Mouse (Mus musculus) intestine, embryonic 15.5 days (tissue): ENCODE measurements around the gene Parp6. TPM values are rescaled to one million over a fixed set of nuclear protein-coding genes. Genes with fewer than 3 reads are reported as not detected.

Experiments
- ATAC-seq: fragments of 200-750 bp; cut with Nextera tagmentation; 2 replicates; pipeline ENCODE4 v1.8.0; 2017; ENCODE audit warnings: moderate TSS enrichment, moderate library complexity
- H3K27ac ChIP-seq: fragments of 300-500 bp; sonication (generic); 2 replicates; pipeline ENCODE4 v1.5.1; 2015; ENCODE audit warnings: mild to moderate bottlenecking, inconsistent platforms
- H3K27me3 ChIP-seq: fragments of 300-500 bp; sonication (generic); replicated peaks from 2 replicates; pipeline ENCODE4 v1.6.1; 2015; ENCODE audit warnings: inconsistent platforms
- H3K36me3 ChIP-seq: fragments of 300-500 bp; sonication (generic); 2 replicates; pipeline ENCODE4 v1.6.1; 2015; ENCODE audit warnings: inconsistent platforms
- H3K4me1 ChIP-seq: fragments of 300-500 bp; sonication (generic); replicated peaks from 2 replicates; pipeline ENCODE4 v1.6.1; 2015; ENCODE audit warnings: inconsistent platforms
- H3K4me2 ChIP-seq: fragments of 300-500 bp; sonication (generic); replicated peaks from 2 replicates; pipeline ENCODE4 v1.6.1; 2015; ENCODE audit warnings: mild to moderate bottlenecking, inconsistent platforms
- H3K4me3 ChIP-seq: fragments of 300-500 bp; sonication (generic); replicated peaks from 2 replicates; pipeline ENCODE4 v1.5.1; 2015; ENCODE audit warnings: inconsistent platforms
- H3K9ac ChIP-seq: fragments of 300-500 bp; sonication (generic); 2 replicates; pipeline ENCODE4 v1.6.1; 2015; ENCODE audit warnings: inconsistent platforms
- H3K9me3 ChIP-seq: fragments of 300-500 bp; sonication (generic); 2 replicates; pipeline ENCODE4 v1.6.1; 2016; ENCODE audit warnings: inconsistent platforms
- WGBS: fragments of 180-500 bp; shearing (Covaris S2); methylation state at CpG from one replicate; pipeline ENCODE4 v1.1.7; 2015; 5-methylcytosine and 5-hydroxymethylcytosine counted together
- polyA plus RNA-seq: library from polyadenylated mRNA; unstranded; fragments of >200 nt; fragmentation: Nextera tagmentation; extraction: Ambion mirVana; gene quantifications from 2 replicates; pipeline ENCODE4 v1.2.1, GENCODE M21; 2015

Parp6 gene
- 23.3 and 23.9 TPM in 2 replicates for polyA plus RNA-seq

DNA sequence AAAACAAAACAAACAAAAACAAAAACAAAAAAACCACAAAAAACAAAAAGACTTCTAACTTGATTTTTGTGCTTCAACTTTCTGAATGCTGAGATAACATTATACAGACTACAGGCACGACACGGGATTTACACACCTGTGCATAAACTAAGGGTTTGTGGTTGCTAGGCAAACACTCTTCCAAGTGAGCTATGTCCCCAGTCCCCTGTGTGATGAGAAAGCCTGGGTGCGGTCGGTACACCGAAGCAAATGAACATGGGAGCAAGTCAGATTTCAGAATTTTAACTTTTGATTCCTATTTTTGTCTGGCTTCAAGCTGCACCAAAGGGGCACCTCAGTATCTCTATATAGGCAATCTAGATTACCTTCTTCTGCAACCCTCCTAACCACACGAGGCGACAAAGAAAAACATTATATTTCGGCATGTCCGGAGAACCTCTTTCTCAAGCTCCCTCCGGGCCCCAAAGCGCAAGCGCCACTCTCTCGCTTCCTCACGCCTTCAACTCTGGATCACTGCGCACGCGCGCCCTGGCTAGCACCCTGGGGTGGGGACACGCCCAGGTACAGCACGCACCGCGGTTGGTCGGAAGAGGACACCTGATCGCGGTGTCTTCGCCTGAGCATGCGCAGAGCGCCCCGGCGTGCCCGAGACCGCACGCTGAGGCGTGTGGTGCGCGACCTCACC is at the start of gene Parp6:
Gene Parp6, plus strand, starts transcription at position 663 of the 685 bp plus-strand sequence.
- H3K9me3 ChIP-seq: no peaks in the 10 kb centered on the region
- WGBS: under 1% methylated on average over 36 of the region's 36 CpGs
- peak within 1 kb of the TSS; percentile 93 for H3K27ac ChIP-seq
- no peaks in the 10 kb centered on the region for H3K27me3 ChIP-seq
- peak within 1 kb of the TSS; percentile 87 for H3K9ac ChIP-seq
- peak within 1 kb of the TSS; percentile 70 for H3K4me2 ChIP-seq
- no peaks in the 10 kb centered on the region for H3K36me3 ChIP-seq
- ATAC-seq: peak; percentile 100
- 0 out of 2 replicates have a peak, but pooled peaks cover 4% of the 10 kb centered on the region for H3K4me1 ChIP-seq
- peak within 1 kb of the TSS; percentile 92 for H3K4me3 ChIP-seq

GRCm38 (mm10) chr9:59571852-59572251 is 45.2 kb upstream of the Parp6 start:
- 86% methylated on average over 2 of the region's 2 CpGs for WGBS
- Histone ChIP-seq H3K9me3 (no peaks in the 10 kb centered on the region), H3K27ac (no peak overlapping the region), H3K4me2 (no peak overlapping the region), H3K36me3 (no peaks in the 10 kb centered on the region), H3K4me1 (no peaks in the 10 kb centered on the region), H3K9ac (no peak overlapping the region), H3K27me3 (no peaks in the 10 kb centered on the region; the same call in 1 of the 2 replicates), H3K4me3 (no peak overlapping the region)
- no peak for ATAC-seq

DNA sequence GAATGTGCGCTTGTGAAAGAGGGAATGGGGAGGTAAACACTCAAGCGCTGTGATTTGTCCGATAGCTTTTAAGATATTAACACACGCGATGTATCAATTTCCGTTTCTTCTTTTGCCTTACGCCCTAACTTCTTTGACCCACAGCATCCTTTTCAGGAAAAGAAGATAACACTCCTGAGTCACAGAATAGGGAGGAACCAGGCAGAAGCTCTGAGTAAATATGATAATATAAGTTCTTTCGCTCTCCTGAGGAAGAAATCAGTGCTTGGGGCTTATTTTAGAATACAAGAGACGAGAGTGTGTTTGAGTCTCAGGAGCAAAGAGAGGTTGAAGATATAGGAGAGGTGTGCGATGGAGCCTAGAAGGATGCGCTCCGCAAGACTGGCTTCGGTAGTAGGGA is 39.7 kb upstream of the Parp6 start:
- H3K4me2 ChIP-seq: peak overlapping the region; percentile 75
- no peak overlapping the region for H3K27ac ChIP-seq
- no peaks in the 10 kb centered on the region for H3K36me3 ChIP-seq
- ATAC-seq: no peak
- peaks cover 4% of the 10 kb centered on the region; the same call in 1 of the 2 replicates for H3K27me3 ChIP-seq
- H3K9me3 ChIP-seq: no peaks in the 10 kb centered on the region
- 12% methylated on average over 13 of the region's 13 CpGs for WGBS
- peak overlapping the region; percentile 44 for H3K4me3 ChIP-seq
- H3K9ac ChIP-seq: no peak overlapping the region
- H3K4me1 ChIP-seq: peaks cover 13% of the 10 kb centered on the region

GRCm38 (mm10) chr9:59577844-59578504 is 39.1 kb upstream of the Parp6 start, which contains the start of gene Celf6:
TSS of gene Celf6 (plus strand) at chr9:59577917.
- H3K36me3 ChIP-seq: no peaks in the 10 kb centered on the region
- WGBS: under 1% methylated on average over 59 of the region's 61 CpGs
- H3K27ac ChIP-seq: no peak within 1 kb of the TSS
- H3K4me3 ChIP-seq: peak within 1 kb of the TSS; percentile 44
- H3K4me2 ChIP-seq: peak within 1 kb of the TSS; percentile 75
- no peaks in the 10 kb centered on the region for H3K9me3 ChIP-seq
- peaks cover 13% of the 10 kb centered on the region for H3K4me1 ChIP-seq
- no peak within 1 kb of the TSS for H3K9ac ChIP-seq
- peak; percentile 100 for ATAC-seq
- H3K27me3 ChIP-seq: peaks cover 4% of the 10 kb centered on the region; the same call in 1 of the 2 replicates

GRCm38 (mm10) chr9:59578505-59578867 is 38.6 kb upstream of the Parp6 start:
- no peaks in the 10 kb centered on the region for H3K36me3 ChIP-seq
- H3K9me3 ChIP-seq: no peaks in the 10 kb centered on the region
- 0% methylated on average over 20 of the region's 20 CpGs for whole genome bisulfite sequencing
- peaks cover 4% of the 10 kb centered on the region; the same call in 1 of the 2 replicates for H3K27me3 ChIP-seq
- peak; percentile 30; the same call in 1 of the 2 replicates for ATAC-seq
- peak overlapping the region; percentile 44 for H3K4me3 ChIP-seq
- no peak overlapping the region for H3K9ac ChIP-seq
- peaks cover 13% of the 10 kb centered on the region for H3K4me1 ChIP-seq
- peak overlapping the region; percentile 75 for H3K4me2 ChIP-seq
- H3K27ac ChIP-seq: no peak overlapping the region

DNA sequence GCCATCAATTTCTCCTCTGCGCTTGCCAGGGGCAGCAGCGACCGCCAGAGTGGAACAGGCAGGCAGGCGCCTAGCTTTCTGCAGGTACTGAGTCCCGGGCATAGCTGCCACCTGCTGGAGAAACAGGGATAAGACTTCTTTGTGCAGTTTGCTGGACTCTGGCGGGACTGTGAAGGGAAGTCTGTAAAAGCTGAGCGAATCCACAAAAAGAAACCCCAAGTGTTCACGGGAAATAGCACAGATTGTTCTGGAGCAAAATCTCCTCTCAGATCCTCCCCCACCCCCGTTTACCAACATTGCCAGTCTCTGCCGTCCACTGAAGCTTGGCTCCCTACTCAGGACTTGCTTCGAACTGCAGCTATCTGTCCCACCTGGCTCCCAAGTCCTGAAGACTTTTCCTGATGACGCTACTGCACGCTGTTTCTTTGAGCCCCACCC is 32.2 kb upstream of the Parp6 start:
- peak overlapping the region; percentile 24; the same call in 1 of the 2 replicates for H3K9ac ChIP-seq
- peak overlapping the region; percentile 27 for H3K4me3 ChIP-seq
- H3K9me3 ChIP-seq: no peaks in the 10 kb centered on the region
- ATAC-seq: peak; percentile 86
- H3K27ac ChIP-seq: no peak overlapping the region
- peak overlapping the region; percentile 68 for H3K4me2 ChIP-seq
- H3K27me3 ChIP-seq: peaks cover 8% of the 10 kb centered on the region; the same call in 1 of the 2 replicates
- no peaks in the 10 kb centered on the region for H3K36me3 ChIP-seq
- no peaks in the 10 kb centered on the region for H3K4me1 ChIP-seq
- WGBS: 3% methylated on average over 13 of the region's 13 CpGs

- no peak for ATAC-seq
- Histone ChIP-seq H3K4me1 (no peaks in the 10 kb centered on the region), H3K9me3 (no peaks in the 10 kb centered on the region), H3K27me3 (peaks cover 8% of the 10 kb centered on the region; the same call in 1 of the 2 replicates), H3K36me3 (no peaks in the 10 kb centered on the region), H3K4me3 (no peak overlapping the region), H3K9ac (no peak overlapping the region), H3K4me2 (no peak overlapping the region), H3K27ac (no peak overlapping the region)
- 69% methylated on average over 5 of the region's 5 CpGs for WGBS
These were observed 28.8 kb upstream of the Parp6 start for GRCm38 (mm10) chr9:59588252-59588651.

- no peak overlapping the region for H3K4me2 ChIP-seq
- H3K36me3 ChIP-seq: no peaks in the 10 kb centered on the region
- H3K4me1 ChIP-seq: no peaks in the 10 kb centered on the region
- no peak overlapping the region for H3K9ac ChIP-seq
- H3K9me3 ChIP-seq: no peaks in the 10 kb centered on the region
- ATAC-seq: no peak
- peaks cover 8% of the 10 kb centered on the region; the same call in 1 of the 2 replicates for H3K27me3 ChIP-seq
- H3K4me3 ChIP-seq: no peak overlapping the region
- WGBS: 45% methylated on average over 12 of the region's 12 CpGs
- H3K27ac ChIP-seq: no peak overlapping the region
These were observed 28.1 kb upstream of the Parp6 start for GRCm38 (mm10) chr9:59588710-59589671.

DNA sequence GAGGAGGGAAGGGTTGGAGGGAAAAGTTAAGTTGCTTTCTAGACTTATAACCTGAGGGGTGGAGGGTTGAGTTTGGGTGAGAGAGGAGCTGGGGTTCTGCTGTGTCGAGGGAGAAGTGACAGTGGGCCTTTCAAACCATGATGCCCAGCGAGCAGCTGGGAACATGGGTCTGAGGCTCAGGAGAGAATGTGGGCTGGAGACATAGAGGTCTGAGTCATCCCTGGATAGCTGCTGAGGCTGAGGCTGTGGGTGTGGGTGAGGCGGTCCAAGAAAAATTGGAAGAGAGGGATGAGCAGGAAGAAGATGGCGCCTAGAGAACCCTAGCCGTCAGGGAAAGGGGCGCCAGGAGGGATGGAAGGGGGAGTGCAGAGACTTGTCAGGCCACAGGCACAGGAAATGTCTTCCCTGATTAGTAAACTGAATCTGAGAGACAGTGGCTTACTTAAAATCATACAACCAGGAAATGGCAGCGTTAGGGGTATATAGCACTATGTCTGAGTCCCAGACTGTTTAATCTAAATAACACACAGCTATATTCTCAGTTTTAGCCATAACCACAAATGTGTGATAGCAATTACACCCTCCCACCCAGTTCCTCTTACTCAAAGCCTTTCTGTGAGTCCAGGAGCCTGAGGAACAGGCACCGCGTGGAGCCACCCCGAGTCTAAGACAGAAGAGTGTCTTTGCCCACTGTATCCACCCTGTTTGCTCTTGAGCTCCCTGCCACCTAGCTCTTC is 27.2 kb upstream of the Parp6 start:
- 77% methylated on average over 10 of the region's 10 CpGs for WGBS
- H3K27me3 ChIP-seq: peaks cover 8% of the 10 kb centered on the region; the same call in 1 of the 2 replicates
- no peaks in the 10 kb centered on the region for H3K36me3 ChIP-seq
- no peak overlapping the region for H3K9ac ChIP-seq
- ATAC-seq: no peak
- no peak overlapping the region for H3K27ac ChIP-seq
- H3K9me3 ChIP-seq: no peaks in the 10 kb centered on the region
- H3K4me1 ChIP-seq: no peaks in the 10 kb centered on the region
- no peak overlapping the region for H3K4me3 ChIP-seq
- no peak overlapping the region for H3K4me2 ChIP-seq

- H3K4me1 ChIP-seq: no peaks in the 10 kb centered on the region
- no peak for ATAC-seq
- no peaks in the 10 kb centered on the region for H3K36me3 ChIP-seq
- peaks cover 11% of the 10 kb centered on the region; the same call in 1 of the 2 replicates for H3K27me3 ChIP-seq
- no peak overlapping the region for H3K27ac ChIP-seq
- H3K9me3 ChIP-seq: no peaks in the 10 kb centered on the region
- WGBS: 66% methylated on average over 8 of the region's 8 CpGs
- H3K4me3 ChIP-seq: no peak overlapping the region
- no peak overlapping the region for H3K4me2 ChIP-seq
- H3K9ac ChIP-seq: no peak overlapping the region
These were observed 15.4 kb upstream of the Parp6 start for GRCm38 (mm10) chr9:59601661-59602060.

GRCm38 (mm10) chr9:59605967-59606366 is 11.1 kb upstream of the Parp6 start:
- Histone ChIP-seq H3K4me3 (no peak overlapping the region), H3K27me3 (peaks cover 11% of the 10 kb centered on the region; the same call in 1 of the 2 replicates), H3K27ac (no peak overlapping the region), H3K9ac (no peak overlapping the region), H3K4me1 (no peaks in the 10 kb centered on the region), H3K4me2 (no peak overlapping the region), H3K9me3 (no peaks in the 10 kb centered on the region), H3K36me3 (no peaks in the 10 kb centered on the region)
- no peak for ATAC-seq
- 60% methylated on average over 6 of the region's 6 CpGs for WGBS
